Mouse (Mus musculus) adrenal gland, adult 18-20 months (tissue): Measurements from ENCODE around the gene Gm20708. TPM values are rescaled to one million over a fixed set of nuclear protein-coding genes. Genes with fewer than 3 reads are reported as not detected.
"Not testable (repeated sequence)": the region's sequence is repeated elsewhere in the genome, so short reads cannot be mapped to it uniquely, and the experiment has no call there.

Source experiments
- DNase-seq, 2 experiments: peaks; one replicate each; pipeline ENCODE4 v3.0.0; 2021 to 2022; ENCODE audit warnings: low spot score in 2 of 2
- total RNA-seq, 2 experiments: library from RNA; stranded (reverse); gene quantifications; 1 replicate in 1 of 2; 2 replicates in 1 of 2; pipeline ENCODE4 v1.2.3; 2021

The Gm20708 gene
- total RNA-seq, 2 experiments from 2014 or later: 0.80 TPM; not detected in 1

- peak; percentile 75 to 77 for DNase-seq
Measured at GRCm38 (mm10) chr11:117780582-117781111, 28.8 kb upstream of the Gm20708 start.

- peak; percentile 72 to 76 for DNase-seq
Measured at GRCm38 (mm10) chr11:117781199-117781821, 28.2 kb upstream of the Gm20708 start.

- peak in 1 of 2 experiments; percentile 47 for DNase-seq
Measured at GRCm38 (mm10) chr11:117781993-117782704, 27.3 kb upstream of the Gm20708 start, which contains the start of the genes Tmc8 and Tmc6. Gene Tmc8 (plus strand): TSS chr11:117782076. Gene Tmc6 (minus strand): TSS chr11:117782198.

DNA sequence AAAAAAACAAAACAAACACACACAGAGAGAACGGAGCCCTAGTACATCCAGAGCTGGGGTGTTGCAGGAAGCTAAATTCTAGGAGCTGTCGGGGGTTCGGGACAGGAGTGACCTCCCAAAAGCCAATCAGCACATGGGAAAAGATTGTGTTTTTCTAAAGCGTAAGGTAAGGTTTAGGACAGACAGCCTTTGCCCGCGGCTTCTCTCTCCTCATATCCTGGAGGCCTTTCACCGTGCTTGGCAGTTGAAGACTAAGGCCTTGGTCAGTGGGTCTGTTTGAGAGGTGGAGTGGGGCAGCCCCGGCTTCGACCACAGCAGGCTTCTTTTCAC lies 26.8 kb upstream of the Gm20708 start:
- no peak for DNase-seq

- peak; percentile 40 to 59 for DNase-seq
Measured at GRCm38 (mm10) chr11:117783089-117783488, 26.4 kb upstream of the Gm20708 start.

DNA sequence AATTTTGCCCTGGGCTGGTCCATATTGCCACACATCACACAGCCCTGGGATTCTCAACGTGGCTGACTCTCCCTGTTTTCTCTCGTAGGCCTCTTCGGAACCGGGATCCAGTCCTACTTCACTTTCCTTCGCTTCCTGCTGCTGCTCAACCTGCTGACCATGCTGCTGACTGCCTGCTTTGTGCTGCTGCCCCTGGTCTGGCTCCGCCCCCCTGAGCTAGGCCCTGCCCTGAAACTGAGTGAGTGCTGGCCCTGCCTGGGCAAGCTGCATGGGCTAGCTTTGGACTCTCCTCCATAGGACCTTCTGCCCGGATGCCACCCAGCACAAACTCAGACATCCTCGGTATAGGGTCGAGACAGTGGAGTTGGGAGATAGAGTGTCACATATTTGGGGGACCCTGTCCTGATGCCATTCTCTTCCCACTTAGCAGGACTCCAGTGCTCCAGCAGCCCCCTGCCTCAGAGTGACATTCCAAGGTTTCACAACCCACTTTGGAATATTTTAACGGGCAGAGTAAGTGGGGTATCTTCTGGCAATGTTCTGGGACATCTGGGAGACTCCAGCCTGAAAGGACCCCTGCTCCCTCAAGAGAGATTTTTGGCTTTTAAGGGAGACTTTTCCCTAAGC lies 25.7 kb upstream of the Gm20708 start:
- DNase-seq: no peak

DNA sequence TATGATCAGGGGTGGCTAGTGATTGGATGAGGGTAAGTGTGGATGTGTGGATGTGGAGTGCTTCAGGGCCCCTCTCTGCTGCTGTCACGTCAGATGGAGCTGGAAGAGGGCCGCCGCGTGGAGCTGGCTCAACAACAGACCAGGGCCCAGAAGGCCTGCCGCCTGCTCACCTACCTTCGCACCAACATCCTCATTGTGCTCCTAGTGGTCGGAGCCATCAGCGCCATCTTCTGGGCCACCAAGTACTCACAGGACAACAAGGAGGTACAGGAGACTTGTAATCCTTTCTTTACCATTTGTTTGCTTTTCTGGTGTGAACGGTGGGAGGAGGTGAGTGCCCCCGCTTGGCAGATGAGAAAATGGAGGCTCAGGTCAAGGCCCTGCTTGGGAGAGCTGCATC lies 23.2 kb upstream of the Gm20708 start:
- DNase-seq: peak; percentile 51 to 63

- not testable (repeated sequence) for DNase-seq
Measured at GRCm38 (mm10) chr11:117788481-117788880, 21.0 kb upstream of the Gm20708 start.

DNA sequence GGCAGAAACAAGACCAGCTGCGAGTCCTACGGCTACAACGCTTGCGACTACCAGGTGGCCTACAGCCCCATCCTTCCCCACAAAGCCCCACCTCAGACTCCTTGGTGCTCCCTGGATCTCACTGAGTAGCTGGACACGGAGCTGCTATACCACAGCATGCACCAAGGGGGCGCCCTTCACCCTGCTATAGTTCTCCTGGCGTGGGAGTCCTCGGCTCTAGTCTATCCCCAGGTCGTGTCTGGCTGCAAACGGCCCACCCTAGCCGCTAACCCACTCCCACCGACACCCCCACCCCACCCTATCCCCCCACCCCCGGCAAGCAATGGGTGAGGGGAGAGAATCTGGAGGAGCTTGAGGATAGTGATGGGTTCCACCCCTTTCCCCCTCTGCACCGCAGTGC lies 19.2 kb upstream of the Gm20708 start:
- peak; percentile 64 to 73 for DNase-seq

DNA sequence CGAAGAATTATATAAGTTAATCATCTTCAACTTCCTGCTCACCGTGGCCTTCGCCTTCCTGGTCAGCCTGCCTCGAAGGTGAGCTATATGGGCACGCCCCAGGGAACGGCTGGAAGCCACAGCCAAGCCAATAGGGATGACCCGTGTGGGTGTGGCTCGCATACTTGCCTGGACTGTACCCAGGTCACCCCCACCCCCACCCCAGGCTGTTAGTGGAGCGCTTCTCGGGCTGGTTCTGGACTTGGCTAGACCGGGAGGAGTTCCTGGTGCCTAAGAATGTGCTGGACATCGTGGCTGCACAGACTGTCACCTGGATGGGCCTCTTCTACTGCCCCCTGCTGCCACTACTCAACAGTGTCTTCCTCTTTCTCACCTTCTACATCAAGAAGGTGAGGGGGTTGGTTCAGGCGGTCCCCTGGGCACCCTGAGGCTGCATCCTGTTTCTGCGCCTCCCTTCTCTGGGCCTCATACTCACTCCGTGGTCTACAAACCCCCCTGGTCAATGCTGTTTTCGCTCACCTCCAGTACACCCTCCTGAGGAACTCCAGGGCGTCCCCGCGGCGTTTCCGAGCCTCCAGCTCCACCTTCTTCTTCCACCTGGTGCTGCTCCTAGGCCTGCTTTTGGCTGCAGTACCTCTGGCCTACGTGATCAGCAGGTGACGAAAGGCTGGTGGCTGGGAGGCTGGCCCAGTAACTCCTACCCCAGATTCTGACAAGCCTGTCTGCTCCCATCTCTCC lies 18.6 kb upstream of the Gm20708 start:
- no peak for DNase-seq

- DNase-seq: no peak
Measured at GRCm38 (mm10) chr11:117791441-117791761, 18.1 kb upstream of the Gm20708 start.

- DNase-seq: no peak
Measured at GRCm38 (mm10) chr11:117792281-117792888, 17.1 kb upstream of the Gm20708 start.

- DNase-seq: no peak
Measured at GRCm38 (mm10) chr11:117794035-117794551, 15.4 kb upstream of the Gm20708 start.

DNA sequence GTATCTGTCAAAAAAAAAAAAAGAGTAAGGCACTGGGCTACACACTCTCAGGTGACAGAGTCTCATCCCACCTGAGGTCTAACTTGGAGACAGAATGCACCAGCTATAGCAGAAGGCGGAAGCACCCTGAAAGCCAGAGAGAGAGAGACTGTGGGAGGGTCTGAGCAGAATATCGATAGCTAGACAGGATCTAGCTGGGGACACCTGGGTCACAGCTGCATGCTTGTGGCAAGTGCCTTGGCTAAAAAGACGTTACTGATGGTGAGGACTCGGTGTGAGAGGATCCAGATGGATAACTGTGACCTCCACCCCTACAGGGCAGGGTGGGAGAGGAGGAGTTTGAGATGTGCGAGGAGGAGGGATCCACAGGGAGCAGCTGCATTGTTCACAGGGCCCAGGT lies 12.5 kb upstream of the Gm20708 start:
- DNase-seq: no peak

- no peak for DNase-seq
Measured at GRCm38 (mm10) chr11:117797511-117798159, 11.8 kb upstream of the Gm20708 start, which contains the start of gene 6030468B19Rik. Gene 6030468B19Rik (plus strand): TSS chr11:117797660.

DNA sequence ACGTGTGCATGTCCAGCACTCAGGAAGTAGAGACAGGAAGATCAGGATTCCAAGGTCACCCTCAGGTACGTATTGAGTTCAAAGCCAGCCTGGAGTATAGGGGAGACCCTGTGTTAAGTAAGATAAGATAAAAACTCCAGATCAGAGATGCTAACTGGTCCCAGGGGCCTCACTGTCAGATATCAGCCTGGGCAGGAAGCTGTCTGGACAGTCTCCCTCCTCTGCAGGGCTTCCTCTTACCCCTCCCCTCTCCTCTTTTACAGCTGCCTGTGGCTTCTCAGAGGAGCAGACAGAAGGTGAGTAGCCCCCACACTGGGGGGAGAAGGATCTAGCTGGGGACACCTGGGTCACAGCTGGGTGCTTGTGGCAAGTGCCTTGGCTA lies 11.3 kb upstream of the Gm20708 start:
- no peak for DNase-seq

- DNase-seq: no peak
Measured at GRCm38 (mm10) chr11:117799174-117799573, 10.3 kb upstream of the Gm20708 start.

- DNase-seq: no peak
Measured at GRCm38 (mm10) chr11:117800038-117800437, 9.4 kb upstream of the Gm20708 start.

DNA sequence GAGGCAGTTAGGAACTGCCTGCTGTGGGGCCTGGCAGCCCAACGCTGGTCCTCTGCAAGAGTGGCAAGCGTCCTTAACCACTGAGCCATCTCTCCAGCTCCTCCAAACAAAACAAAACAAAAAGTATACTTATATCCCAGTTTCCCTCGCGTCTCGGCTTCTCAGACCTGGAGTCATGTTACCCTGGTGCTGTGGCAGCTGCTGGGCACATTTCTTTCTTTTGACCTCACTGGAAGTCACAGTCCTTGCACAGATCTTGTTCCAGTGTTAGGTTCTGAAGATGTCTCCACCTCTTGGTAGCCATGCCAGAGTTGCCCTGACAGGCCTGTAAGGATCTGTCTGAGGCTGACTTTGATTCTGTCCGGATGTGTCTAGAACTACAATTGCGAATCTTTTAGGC lies 7.8 kb upstream of the Gm20708 start:
- DNase-seq: no peak

DNA sequence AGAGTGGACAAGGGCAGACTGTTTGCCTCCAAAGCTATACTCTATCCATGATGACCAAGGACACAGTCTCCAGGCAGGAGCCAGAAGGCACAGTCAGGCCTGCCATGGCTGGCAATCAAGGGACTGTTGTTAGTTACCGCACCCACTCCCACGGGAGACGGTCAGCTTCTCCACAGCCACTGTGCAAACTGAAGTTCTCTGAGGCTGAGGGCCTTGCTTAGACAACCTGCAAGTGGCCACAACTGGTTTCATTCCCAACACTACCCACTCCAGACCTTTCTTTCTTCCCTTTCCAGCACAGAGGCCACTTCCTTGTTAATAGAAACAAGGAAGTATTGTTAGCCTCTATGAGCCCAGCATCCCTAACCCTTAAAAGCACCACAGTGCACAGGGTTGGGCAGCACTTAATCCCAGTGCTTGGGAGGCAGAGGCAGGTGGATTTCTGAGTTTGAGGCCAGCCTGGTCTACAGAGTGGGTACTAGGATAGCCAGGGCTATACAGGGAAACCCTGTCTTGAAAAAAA lies 6.2 kb upstream of the Gm20708 start:
- DNase-seq: no peak
